Mouse (Mus musculus) limb, embryonic 10.5 days (tissue): ENCODE data around the gene Unc93b1. TPM values are rescaled to one million over a fixed set of nuclear protein-coding genes. Genes with fewer than 3 reads are reported as not detected.
"Not testable (repeated sequence)": the region's sequence is repeated elsewhere in the genome, so short reads cannot be mapped to it uniquely, and the experiment has no call there.

Experiments used
- DNase-seq: peaks from one replicate; pipeline ENCODE4 v3.0.0-alpha.2; 2017; ENCODE audit warnings: low spot score
- H3K27ac ChIP-seq: fragments of 300-500 bp; sonication (generic); 2 replicates; pipeline ENCODE4 v1.5.1; 2016; ENCODE audit warnings: mild to moderate bottlenecking
- H3K27me3 ChIP-seq: fragments of 300-500 bp; sonication (generic); 2 replicates; pipeline ENCODE4 v1.6.1; 2016; ENCODE audit warnings: low read depth, mild to moderate bottlenecking; ENCODE audit not compliant: poor library complexity, severe bottlenecking
- H3K36me3 ChIP-seq: fragments of 300-500 bp; sonication (generic); 2 replicates; pipeline ENCODE4 v1.6.1; 2016; ENCODE audit warnings: mild to moderate bottlenecking, moderate library complexity
- H3K4me1 ChIP-seq: fragments of 300-500 bp; sonication (generic); 2 replicates; pipeline ENCODE4 v1.6.1; 2016
- H3K4me3 ChIP-seq: fragments of 300-500 bp; sonication (generic); 2 replicates; pipeline ENCODE4 v1.5.1; 2016; ENCODE audit warnings: mild to moderate bottlenecking, moderate library complexity
- H3K9me3 ChIP-seq: fragments of 300-500 bp; sonication (generic); replicated peaks from 2 replicates; pipeline ENCODE4 v1.6.1; 2016; ENCODE audit warnings: mild to moderate bottlenecking
- WGBS: fragments of 180-500 bp; shearing (Covaris S2); methylation state at CpG from one replicate; pipeline ENCODE4 v1.1.7; 2016; 5-methylcytosine and 5-hydroxymethylcytosine counted together
- polyA plus RNA-seq: library from polyadenylated mRNA; unstranded; fragments of >200 nt; fragmentation: Nextera tagmentation; extraction: Ambion mirVana; gene quantifications from 2 replicates; pipeline ENCODE4 v1.2.1, GENCODE M21; 2016

Gene Unc93b1
- polyA plus RNA-seq, 1 experiment from 2014 or later, result 6.7 TPM

GRCm38 (mm10) chr19:3959030-3959429 lies 24.0 kb downstream of the Unc93b1 start:
- DNase-seq, result no peak
- H3K4me3 ChIP-seq, result no peak overlapping the region
- H3K27me3 ChIP-seq, result no peaks in the 10 kb centered on the region
- H3K36me3 ChIP-seq, result no peaks in the 10 kb centered on the region
- no peak overlapping the region for H3K27ac ChIP-seq
- H3K9me3 ChIP-seq, result no peaks in the 10 kb centered on the region
- H3K4me1 ChIP-seq, result no peaks in the 10 kb centered on the region

GRCm38 (mm10) chr19:3960211-3960610 lies 25.2 kb downstream of the Unc93b1 start:
- H3K4me3 ChIP-seq, result no peak overlapping the region
- 88% methylated on average over 5 of the region's 5 CpGs for WGBS
- no peaks in the 10 kb centered on the region for H3K36me3 ChIP-seq
- no peaks in the 10 kb centered on the region for H3K4me1 ChIP-seq
- H3K9me3 ChIP-seq, result no peaks in the 10 kb centered on the region
- no peaks in the 10 kb centered on the region for H3K27me3 ChIP-seq
- no peak for DNase-seq
- no peak overlapping the region for H3K27ac ChIP-seq

- not testable (repeated sequence) for H3K27ac ChIP-seq, H3K4me3 ChIP-seq, H3K36me3 ChIP-seq, H3K9me3 ChIP-seq, DNase-seq, H3K4me1 ChIP-seq, H3K27me3 ChIP-seq
- 91% methylated on average over 6 of the region's 6 CpGs for WGBS
These were observed 26.8 kb downstream of the Unc93b1 start for GRCm38 (mm10) chr19:3961805-3962204.

GRCm38 (mm10) chr19:3962469-3962868 lies 27.5 kb downstream of the Unc93b1 start:
- DNase-seq, result no peak
- Histone ChIP-seq H3K27me3 (no peaks in the 10 kb centered on the region), H3K4me3 (no peak overlapping the region), H3K9me3 (no peaks in the 10 kb centered on the region), H3K36me3 (no peaks in the 10 kb centered on the region), H3K27ac (no peak overlapping the region), H3K4me1 (no peaks in the 10 kb centered on the region)
- 16% methylated on average over 2 of the region's 2 CpGs for WGBS

GRCm38 (mm10) chr19:3964030-3964429 lies 29.0 kb downstream of the Unc93b1 start:
- DNase-seq, result no peak
- WGBS, result 66% methylated on average over 4 of the region's 4 CpGs
- no peaks in the 10 kb centered on the region for H3K36me3 ChIP-seq
- H3K4me1 ChIP-seq, result peaks cover 4% of the 10 kb centered on the region; the same call in 1 of the 2 replicates
- no peaks in the 10 kb centered on the region for H3K27me3 ChIP-seq
- H3K9me3 ChIP-seq, result no peaks in the 10 kb centered on the region
- H3K27ac ChIP-seq, result no peak overlapping the region
- H3K4me3 ChIP-seq, result no peak overlapping the region

GRCm38 (mm10) chr19:3966330-3967075 lies 31.5 kb downstream of the Unc93b1 start:
- Histone ChIP-seq H3K27ac (no peak overlapping the region), H3K36me3 (no peaks in the 10 kb centered on the region), H3K4me3 (no peak overlapping the region), H3K9me3 (no peaks in the 10 kb centered on the region), H3K4me1 (peaks cover 11% of the 10 kb centered on the region; the same call in 1 of the 2 replicates), H3K27me3 (no peaks in the 10 kb centered on the region)
- DNase-seq, result no peak
- WGBS, result 68% methylated on average over 11 of the region's 11 CpGs

GRCm38 (mm10) chr19:3967258-3967657 lies 32.3 kb downstream of the Unc93b1 start:
- no peak for DNase-seq
- Histone ChIP-seq H3K4me3 (no peak overlapping the region), H3K4me1 (peaks cover 15% of the 10 kb centered on the region), H3K9me3 (no peaks in the 10 kb centered on the region), H3K27me3 (no peaks in the 10 kb centered on the region), H3K36me3 (no peaks in the 10 kb centered on the region), H3K27ac (no peak overlapping the region)
- WGBS, result 66% methylated on average over 3 of the region's 3 CpGs

- WGBS, result 31% methylated on average over 9 of the region's 9 CpGs
- no peaks in the 10 kb centered on the region for H3K27me3 ChIP-seq
- peak within 1 kb of the TSS; percentile 44; the same call in 1 of the 2 replicates for H3K27ac ChIP-seq
- H3K4me1 ChIP-seq, result peaks cover 22% of the 10 kb centered on the region
- no peaks in the 10 kb centered on the region for H3K9me3 ChIP-seq
- H3K4me3 ChIP-seq, result no peak within 1 kb of the TSS
- no peaks in the 10 kb centered on the region for H3K36me3 ChIP-seq
- DNase-seq, result no peak
These were observed 37.2 kb downstream of the Unc93b1 start, which contains the start of gene Aldh3b2 for GRCm38 (mm10) chr19:3972229-3972628. TSS of gene Aldh3b2 (plus strand) at chr19:3972328.

- H3K4me3 ChIP-seq, H3K36me3 ChIP-seq, H3K27ac ChIP-seq, DNase-seq, H3K9me3 ChIP-seq, H3K27me3 ChIP-seq: not testable (repeated sequence)
- WGBS, result 92% methylated on average over 6 of the region's 6 CpGs
- peaks cover 13% of the 10 kb centered on the region for H3K4me1 ChIP-seq
These were observed 39.6 kb downstream of the Unc93b1 start for GRCm38 (mm10) chr19:3974608-3975007.

GRCm38 (mm10) chr19:3975866-3976265 lies 40.9 kb downstream of the Unc93b1 start:
- WGBS, result 87% methylated on average over 2 of the region's 2 CpGs
- Histone ChIP-seq H3K4me3 (no peak overlapping the region), H3K4me1 (peaks cover 16% of the 10 kb centered on the region), H3K27ac (no peak overlapping the region), H3K9me3 (no peaks in the 10 kb centered on the region), H3K27me3 (no peaks in the 10 kb centered on the region), H3K36me3 (no peaks in the 10 kb centered on the region)
- no peak for DNase-seq

- H3K36me3 ChIP-seq, result no peaks in the 10 kb centered on the region
- no peaks in the 10 kb centered on the region for H3K9me3 ChIP-seq
- DNase-seq, result peak; percentile 72
- no peak overlapping the region for H3K4me3 ChIP-seq
- H3K4me1 ChIP-seq, result peaks cover 27% of the 10 kb centered on the region
- H3K27ac ChIP-seq, result peak overlapping the region; percentile 46; the same call in 1 of the 2 replicates
- WGBS, result 13% methylated on average over 4 of the region's 4 CpGs
- H3K27me3 ChIP-seq, result no peaks in the 10 kb centered on the region
These were observed 45.3 kb downstream of the Unc93b1 start for GRCm38 (mm10) chr19:3980309-3980708.

- Histone ChIP-seq H3K9me3 (no peaks in the 10 kb centered on the region), H3K27me3 (no peaks in the 10 kb centered on the region), H3K4me1 (peaks cover 32% of the 10 kb centered on the region), H3K36me3 (no peaks in the 10 kb centered on the region), H3K4me3 (no peak overlapping the region), H3K27ac (no peak overlapping the region)
- DNase-seq, result no peak
- WGBS, result 75% methylated on average over 9 of the region's 9 CpGs
These were observed 45.9 kb downstream of the Unc93b1 start for GRCm38 (mm10) chr19:3980917-3981316.

GRCm38 (mm10) chr19:3983527-3984200 lies 48.7 kb downstream of the Unc93b1 start:
- H3K27ac ChIP-seq, result peak overlapping the region; percentile 25
- WGBS, result 52% methylated on average over 9 of the region's 9 CpGs
- no peaks in the 10 kb centered on the region for H3K9me3 ChIP-seq
- peaks cover 41% of the 10 kb centered on the region for H3K4me1 ChIP-seq
- DNase-seq, result no peak
- H3K36me3 ChIP-seq, result no peaks in the 10 kb centered on the region
- H3K4me3 ChIP-seq, result no peak overlapping the region
- no peaks in the 10 kb centered on the region for H3K27me3 ChIP-seq
